Mouse (Mus musculus): ENCODE measurements around the gene Lefty1.
A peak's percentile ranks its signal among the peaks of the same experiment; 100 is the strongest.
"Not testable (repeated sequence)": the region's sequence is repeated elsewhere in the genome, so short reads cannot be mapped to it uniquely, and the experiment has no call there.

The Lefty1 gene

GRCm38 (mm10) chr1:180934467-180935419 is at the start of gene Lefty1:
Lefty1 (plus strand) TSS chr1:180935022.
- no peak for DNase-seq (ENCODE audit: low spot score)

GRCm38 (mm10) chr1:180888556-180889042 is 46.2 kb upstream of the Lefty1 start:
- peak; percentile 64 for DNase-seq (ENCODE audit: low spot score)

GRCm38 (mm10) chr1:180889172-180889571 is 45.6 kb upstream of the Lefty1 start:
- no peak for DNase-seq (ENCODE audit: low spot score)

- DNase-seq (ENCODE audit: low spot score), result peak; percentile 68
Measured at GRCm38 (mm10) chr1:180889841-180890240, 45.0 kb upstream of the Lefty1 start.

DNA sequence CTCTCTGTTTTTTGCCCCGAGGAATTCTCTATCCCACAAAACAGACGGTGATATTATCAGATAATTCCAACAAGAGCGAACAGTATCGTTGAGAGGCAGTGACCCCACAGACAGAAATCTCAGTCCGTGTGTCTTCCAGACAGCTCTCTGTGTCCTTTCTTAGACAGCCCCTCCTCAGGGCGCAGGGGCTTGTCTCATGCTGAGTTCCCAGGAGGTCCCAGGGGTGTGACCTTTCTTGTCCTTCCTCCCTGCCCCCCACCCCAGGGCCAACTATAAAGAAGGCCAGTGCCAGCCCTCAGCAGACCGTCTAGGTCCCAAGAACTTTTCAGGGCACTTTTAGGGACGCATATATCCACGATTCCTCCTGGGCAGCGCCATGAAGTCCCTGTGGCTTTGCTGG is 42.0 kb upstream of the Lefty1 start, which contains the start of gene Lefty2:
Gene Lefty2 (plus strand): TSS at position 301 of the 400 bp plus-strand sequence.
- no peak for DNase-seq (ENCODE audit: low spot score)

GRCm38 (mm10) chr1:180894088-180894987 is 40.5 kb upstream of the Lefty1 start:
- DNase-seq (ENCODE audit: low spot score), result not testable (repeated sequence)

- DNase-seq (ENCODE audit: low spot score), result no peak
Measured at GRCm38 (mm10) chr1:180901107-180901506, 33.7 kb upstream of the Lefty1 start.

DNA sequence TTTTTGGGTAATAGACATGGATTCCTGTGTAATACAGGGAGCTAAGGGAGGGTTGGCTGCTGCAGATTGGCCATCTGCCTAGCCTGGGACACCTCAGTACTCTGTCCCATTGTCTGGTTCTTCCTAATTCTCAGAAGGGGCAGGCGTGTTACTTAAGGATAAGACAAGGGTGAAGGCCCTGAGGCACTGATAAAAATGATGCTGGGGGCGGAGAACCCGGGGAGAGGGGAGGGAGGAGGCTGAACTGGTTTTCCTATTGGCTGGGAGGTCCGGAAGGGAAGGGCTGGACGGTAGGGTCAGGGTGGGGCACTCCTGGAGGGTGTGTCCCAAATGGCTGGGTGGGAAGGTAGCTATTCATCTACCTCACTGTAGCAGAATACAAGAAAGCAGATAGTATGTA is 31.9 kb upstream of the Lefty1 start:
- no peak for DNase-seq (ENCODE audit: low spot score)

DNA sequence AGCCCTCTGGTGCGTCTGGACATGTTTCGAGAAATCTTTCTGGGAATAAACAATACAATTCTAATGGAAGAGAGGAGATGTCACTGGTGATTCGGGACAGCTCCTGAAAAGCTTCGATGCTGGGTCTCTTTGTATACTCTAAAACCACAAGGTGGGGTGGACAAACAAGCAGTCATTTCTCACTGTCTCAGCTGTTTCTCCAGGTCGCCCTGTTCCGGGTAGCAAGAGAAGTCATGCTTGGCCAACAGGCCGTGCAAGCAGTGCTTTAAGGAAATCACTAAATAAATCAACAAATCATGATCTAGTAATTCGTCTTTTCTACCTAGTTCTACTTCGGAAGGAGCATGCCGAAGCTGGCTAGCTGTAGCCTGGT is 31.2 kb upstream of the Lefty1 start:
- DNase-seq (ENCODE audit: low spot score), result no peak

- peak; percentile 91 for DNase-seq (ENCODE audit: low spot score)
Measured at GRCm38 (mm10) chr1:180904039-180904814, 30.6 kb upstream of the Lefty1 start, which contains the start of gene Pycr2. Pycr2 (plus strand) TSS chr1:180904293.

DNA sequence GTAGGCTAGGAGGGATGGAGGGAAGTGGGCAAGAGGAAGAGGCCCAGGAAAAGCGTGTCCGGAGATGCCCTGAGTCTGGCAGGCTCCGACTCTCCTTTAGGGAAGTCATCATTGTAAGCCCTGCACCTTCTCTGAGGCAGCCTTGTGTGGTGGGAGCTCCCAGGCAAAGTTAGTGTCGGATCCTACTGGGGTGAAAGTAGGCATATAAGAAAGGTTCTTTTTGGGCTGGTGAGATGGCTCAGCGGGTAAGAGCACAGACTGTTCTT is 30.1 kb upstream of the Lefty1 start:
- DNase-seq (ENCODE audit: low spot score), result no peak

DNA sequence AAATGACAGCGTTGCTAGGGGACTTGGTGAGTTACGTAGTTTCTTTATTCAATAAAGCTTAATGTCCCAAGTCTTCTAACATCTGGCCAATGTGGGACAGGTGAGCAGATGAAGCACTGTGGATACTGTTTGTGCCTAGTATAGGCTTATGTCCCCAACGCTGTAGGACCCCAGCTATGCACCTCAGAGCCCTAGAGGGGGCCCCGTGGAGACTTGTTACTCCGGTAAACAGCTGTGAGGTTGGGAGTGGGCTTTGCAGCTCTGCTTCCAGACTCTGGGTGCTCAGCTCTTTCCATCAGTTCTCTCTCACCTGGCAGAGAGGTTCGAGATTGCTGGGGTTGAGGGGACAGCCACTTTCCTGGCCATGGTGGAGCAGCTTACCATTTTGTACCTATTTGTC is 29.5 kb upstream of the Lefty1 start:
- no peak for DNase-seq (ENCODE audit: low spot score)

DNA sequence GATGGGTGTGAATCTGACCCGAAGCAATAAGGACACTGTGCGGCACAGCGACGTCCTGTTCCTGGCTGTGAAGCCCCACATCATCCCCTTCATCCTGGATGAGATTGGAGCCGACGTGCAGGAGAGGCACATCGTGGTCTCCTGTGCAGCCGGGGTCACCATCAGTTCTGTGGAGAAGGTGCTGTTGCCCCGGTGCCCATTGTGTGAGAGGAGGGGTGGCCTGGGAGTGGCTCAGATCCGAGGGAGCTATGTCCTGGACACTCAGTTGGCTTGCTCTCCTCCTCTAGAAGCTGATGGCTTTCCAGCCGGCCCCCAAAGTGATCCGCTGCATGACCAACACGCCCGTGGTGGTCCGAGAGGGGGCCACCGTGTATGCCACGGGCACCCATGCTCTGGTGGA is 28.9 kb upstream of the Lefty1 start:
- DNase-seq (ENCODE audit: low spot score), result no peak

- DNase-seq (ENCODE audit: low spot score), result no peak
Measured at GRCm38 (mm10) chr1:180906461-180907147, 28.2 kb upstream of the Lefty1 start.

- no peak for DNase-seq (ENCODE audit: low spot score)
Measured at GRCm38 (mm10) chr1:180911138-180911537, 23.7 kb upstream of the Lefty1 start.

GRCm38 (mm10) chr1:180911653-180912287 is 23.1 kb upstream of the Lefty1 start:
- no peak for DNase-seq (ENCODE audit: low spot score)

DNA sequence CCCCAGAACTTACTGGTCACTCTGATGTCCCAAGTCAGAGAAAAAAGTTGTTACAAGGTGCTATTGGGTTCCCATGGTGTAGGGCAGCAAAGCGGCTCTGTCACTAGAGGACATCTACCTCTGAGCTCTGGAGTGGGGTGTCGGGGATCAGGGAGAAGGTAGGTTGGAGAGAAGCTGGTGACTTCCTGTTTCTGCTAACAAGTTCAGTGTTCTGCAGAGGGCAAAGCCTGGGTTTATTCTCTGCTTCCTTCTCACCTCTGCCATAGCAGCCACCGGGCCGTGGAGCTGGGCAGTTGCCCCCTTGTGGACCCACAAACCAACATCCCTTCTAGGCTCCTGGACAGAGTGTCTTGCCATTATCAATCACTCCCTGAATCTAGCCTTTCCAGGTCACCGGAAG is 22.0 kb upstream of the Lefty1 start:
- DNase-seq (ENCODE audit: low spot score), result no peak

DNA sequence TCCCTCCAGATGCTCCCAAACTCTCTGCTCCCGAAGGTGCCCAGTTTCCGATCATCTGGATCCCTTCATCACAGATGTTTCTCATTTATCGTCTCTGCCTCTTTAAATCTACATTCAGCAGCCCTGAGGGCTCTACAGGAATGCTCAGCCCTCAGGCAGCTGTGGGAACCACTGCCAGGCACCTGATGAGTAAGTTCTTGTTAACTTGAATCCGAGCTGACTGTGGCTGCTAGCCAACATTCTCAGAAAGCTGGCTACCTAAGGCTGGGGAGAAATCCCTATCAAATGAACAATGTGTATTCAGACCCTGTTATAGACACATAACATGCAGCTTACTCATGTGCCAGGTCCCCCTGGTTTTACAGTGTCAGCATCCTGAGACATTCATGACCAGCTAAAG is 21.0 kb upstream of the Lefty1 start:
- no peak for DNase-seq (ENCODE audit: low spot score)

GRCm38 (mm10) chr1:180916425-180916824 is 18.4 kb upstream of the Lefty1 start:
- no peak for DNase-seq (ENCODE audit: low spot score)

- DNase-seq (ENCODE audit: low spot score), result no peak
Measured at GRCm38 (mm10) chr1:180917053-180917452, 17.8 kb upstream of the Lefty1 start.

DNA sequence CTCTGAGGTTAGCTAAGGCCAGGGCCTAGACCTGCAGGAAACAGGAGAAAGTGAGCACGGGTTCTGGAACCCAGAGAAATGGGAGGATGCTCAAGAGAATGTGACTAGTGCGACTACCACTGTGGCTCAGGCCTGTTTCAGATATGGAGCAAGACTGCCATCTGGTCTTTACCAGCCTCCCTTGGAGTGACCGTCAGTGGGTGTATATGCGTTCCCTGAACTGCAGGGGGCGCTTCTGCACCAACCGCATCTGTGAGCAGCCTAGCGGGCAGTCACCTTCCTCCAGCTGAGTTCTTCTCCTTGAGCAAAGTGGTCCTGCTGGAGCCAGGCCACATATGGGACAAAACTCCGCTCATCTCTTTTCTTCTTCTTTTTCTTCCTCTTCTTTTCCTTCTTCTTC is 15.1 kb upstream of the Lefty1 start:
- no peak for DNase-seq (ENCODE audit: low spot score)

Data from ovary, adult 18-20 months (tissue).